Mouse (Mus musculus) gastrocnemius, adult 18-20 months (tissue): ENCODE results near the gene Kazn. TPM values are rescaled to one million over a fixed set of nuclear protein-coding genes. Genes with fewer than 3 reads are reported as not detected.

Experiments used
- DNase-seq: peaks from one replicate; pipeline ENCODE4 v3.0.0; 2021; ENCODE audit warnings: low spot score
- total RNA-seq, 2 experiments: library from RNA; stranded (reverse); gene quantifications; 2 replicates each; pipeline ENCODE4 v1.2.3; 2021

Gene Kazn
- total RNA-seq, 2 experiments from 2014 or later, result 1.6 to 2.5 TPM

GRCm38 (mm10) chr4:142242750-142243383 is 3.7 kb upstream of the Kazn start:
- DNase-seq, result no peak

GRCm38 (mm10) chr4:142242164-142242563 is 3.0 kb upstream of the Kazn start:
- DNase-seq, result no peak

- DNase-seq, result no peak
Measured at GRCm38 (mm10) chr4:142240874-142241273, 1.7 kb upstream of the Kazn start.

DNA sequence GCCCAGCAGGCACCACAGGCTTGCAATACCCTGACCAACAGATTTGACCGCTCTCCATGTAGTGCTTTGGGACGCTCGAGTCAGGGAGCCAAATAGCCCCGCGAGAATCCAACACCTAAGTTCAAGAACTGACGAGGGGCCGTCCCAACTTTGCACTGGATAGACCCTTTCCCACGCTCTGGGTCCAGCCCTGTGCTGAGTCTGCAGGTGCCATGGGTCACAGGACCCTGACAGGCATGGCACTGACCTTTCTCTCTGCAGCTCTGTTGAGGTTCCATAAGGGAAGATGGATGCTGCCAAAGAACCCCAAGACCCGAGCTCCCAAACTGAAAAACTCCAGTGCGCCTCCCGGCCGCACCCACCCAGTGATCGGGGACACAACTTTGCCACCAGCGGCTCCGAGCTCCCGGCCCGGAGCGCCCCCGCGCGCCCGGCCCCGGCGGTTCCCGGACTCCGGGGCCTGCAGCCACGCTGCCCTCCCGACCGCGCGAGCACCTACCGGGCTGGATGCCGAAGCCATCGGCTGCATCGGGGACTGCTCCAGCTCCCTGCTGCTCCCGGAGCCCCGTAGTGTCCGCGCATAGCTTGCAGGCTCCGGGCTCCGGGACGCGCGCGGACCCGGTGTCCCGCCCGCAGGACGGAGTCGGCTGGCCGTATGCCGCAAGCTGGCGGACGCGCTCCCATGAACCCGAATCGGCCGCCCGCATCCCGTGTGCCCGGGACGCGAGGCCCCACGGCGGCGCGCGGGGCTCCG is 538 bp downstream of the Kazn start:
- peak; percentile 36 for DNase-seq

DNA sequence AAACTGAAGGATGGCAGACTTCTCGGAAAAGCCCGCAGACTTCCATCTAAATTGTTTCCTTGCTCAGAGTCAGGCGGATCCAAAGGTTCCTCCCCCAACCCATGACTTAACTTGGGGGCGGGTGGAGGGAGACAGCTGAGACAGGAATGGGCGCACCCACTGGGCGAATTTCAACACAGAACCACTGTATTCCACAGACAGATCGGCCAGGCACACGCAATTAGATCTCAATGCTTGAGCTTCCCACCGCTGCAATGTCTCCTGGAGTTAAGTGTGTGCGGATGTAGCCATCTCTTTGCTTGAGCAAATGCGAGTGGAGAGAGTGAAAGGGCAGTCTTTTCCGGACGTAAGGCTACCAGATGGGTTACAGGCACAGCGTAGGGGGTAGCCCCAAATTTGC is 1.2 kb downstream of the Kazn start:
- DNase-seq, result peak; percentile 43

DNA sequence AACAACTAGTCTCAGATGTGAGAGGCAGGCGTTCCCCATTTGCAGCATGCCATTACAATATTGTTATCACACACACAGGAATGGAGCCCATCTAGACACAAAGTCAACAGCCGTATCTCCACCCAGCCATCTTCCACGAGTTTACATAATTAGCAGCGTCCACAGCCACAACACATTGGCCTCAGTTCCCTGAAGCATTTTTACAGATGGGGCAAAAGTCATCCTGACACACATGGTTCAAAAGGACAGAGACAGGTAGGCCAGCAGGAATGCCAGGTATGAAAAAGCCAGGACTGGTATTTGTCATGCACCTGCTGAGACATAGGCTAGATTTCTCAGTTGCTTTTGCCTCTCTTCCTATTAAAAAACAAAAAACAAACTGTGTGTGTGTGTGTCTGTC is 2.5 kb downstream of the Kazn start:
- no peak for DNase-seq

DNA sequence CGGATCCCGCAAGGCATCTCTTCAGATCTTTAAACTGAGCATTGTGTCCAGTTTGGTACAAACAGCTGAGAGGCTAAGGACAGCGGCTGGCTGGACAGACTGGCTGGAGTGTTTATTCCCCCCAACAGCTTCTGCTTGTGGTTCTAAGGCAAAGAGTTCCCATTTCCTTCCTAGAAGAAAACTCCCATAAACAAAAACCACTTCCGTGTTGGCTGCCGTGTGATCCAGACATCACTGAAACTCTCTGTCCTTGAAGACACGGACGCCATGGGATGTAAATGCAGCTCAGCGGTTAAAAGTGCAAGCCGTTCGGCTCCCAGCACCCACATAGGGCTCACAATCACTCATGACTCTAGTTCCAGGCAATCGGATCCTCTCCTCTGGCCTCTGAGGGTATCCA is 3.8 kb downstream of the Kazn start:
- no peak for DNase-seq

DNA sequence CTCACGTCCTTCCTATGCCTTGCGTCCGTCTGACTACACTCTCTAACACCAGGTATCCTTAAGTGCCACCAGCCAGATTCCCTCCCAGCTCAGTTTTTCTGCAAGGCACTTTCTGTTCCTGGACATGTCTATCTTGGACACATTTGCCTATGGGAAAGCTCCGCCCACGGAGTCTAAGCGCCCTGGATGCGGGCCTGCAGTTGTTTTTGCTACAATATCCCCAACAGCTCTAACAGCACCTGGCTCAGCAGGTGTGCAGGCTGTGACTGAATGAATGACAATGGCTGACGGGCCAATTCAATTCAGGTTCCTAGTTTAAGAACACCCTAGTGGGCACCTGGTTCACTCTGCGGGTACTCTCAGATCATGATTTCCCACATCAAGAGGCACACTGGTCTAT is 4.4 kb downstream of the Kazn start:
- DNase-seq, result no peak

- DNase-seq, result no peak
Measured at GRCm38 (mm10) chr4:142228821-142229575, 10.2 kb downstream of the Kazn start.

DNA sequence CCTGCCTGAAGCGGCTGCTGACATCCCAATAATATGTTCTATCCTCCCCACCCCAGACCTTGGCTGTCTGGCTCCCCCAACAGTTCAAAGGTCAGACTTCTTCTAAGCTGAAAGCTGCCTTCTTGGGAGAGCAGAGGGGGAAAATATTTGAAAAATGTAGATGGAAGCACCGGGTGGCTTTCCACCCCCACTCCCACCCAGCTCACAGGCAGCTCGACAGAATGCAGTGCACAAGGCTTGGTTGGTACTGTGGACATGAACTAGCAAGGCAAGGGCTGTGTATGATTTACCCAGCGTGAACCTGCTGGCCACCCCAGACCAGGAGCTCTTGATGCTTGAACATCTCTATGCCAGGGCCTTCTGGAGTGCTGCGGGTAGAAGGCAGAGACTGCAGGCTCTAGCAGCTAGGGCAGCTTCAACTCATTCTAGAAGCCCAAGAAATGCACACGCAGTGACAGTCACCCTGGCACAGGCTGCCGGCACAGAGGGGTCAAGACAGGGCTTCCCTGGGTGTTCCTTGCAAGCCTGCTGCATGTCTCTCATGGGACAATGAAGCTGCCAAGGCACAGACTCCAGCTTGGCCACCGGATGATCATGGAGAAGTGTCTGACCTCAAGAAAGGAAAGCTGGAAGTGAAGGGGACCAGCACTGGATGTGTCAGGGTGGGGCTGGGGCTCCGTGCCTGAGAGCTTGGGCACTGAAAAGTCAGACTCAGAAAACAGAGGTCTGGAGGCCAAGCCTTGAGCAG is 15.1 kb downstream of the Kazn start:
- no peak for DNase-seq

GRCm38 (mm10) chr4:142222385-142222784 is 16.8 kb downstream of the Kazn start:
- no peak for DNase-seq

GRCm38 (mm10) chr4:142221757-142222072 is 17.5 kb downstream of the Kazn start:
- no peak for DNase-seq

- DNase-seq, result no peak
Measured at GRCm38 (mm10) chr4:142221025-142221756, 18.0 kb downstream of the Kazn start.

DNA sequence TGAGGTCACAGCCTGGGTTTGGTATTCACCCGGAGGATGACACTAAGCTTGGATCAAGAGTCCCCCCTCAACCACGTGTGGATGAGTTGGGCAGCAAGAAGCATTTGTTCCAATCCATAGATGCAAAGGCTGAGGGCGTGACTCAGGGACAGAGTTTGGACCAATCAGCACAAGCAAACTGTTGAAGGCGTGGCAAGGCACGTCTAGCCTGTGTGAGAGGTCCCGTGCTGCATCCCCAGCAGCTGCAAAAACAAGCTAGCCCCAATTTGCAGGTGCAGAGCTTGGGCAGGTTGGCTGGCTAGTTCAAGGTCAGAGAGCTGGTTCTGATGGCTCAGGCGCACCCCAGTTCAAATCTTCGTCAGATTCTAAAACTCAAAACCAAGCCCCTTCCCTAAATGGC is 20.2 kb downstream of the Kazn start:
- DNase-seq, result no peak

- no peak for DNase-seq
Measured at GRCm38 (mm10) chr4:142217048-142217447, 22.2 kb downstream of the Kazn start.

DNA sequence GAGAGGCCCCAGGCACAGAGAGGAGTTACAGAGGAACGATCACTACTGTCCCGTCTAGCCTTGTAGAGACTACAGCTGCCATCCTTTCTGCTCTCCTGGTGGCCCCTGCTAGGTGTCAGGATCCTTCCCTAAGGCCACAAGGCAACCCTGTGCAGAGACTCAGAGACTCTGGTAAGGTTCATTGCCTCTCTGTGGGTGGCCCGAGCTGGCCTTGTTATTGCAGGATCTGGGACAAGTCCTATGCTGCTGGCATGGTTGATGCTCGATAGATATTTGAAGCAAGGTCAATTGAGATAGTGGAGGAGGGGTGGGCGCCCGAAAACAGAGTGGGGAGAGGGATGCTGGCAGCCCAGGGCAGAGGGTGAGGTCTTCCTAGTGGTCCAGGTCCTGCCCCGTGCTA is 23.4 kb downstream of the Kazn start:
- no peak for DNase-seq

- no peak for DNase-seq
Measured at GRCm38 (mm10) chr4:142214532-142214931, 24.7 kb downstream of the Kazn start.

DNA sequence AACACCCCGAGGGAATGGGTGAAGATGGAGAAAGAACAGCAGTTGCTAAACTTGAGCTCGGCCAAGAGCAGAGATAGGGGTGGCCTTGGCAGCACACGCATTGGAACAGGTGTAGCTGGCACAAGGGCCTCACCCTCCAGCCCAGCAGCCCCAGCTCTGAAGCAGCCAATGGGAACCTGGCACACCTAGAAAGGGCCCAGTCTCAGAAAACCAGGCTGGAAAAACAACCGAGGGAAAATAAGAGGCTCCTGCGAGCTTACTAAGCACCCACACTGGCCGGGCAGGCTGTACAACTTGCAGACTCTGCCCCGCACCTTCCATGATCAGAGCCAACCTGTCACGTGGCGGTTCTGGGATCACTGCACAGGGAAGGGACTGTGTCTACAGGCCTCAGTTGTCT is 26.8 kb downstream of the Kazn start:
- DNase-seq, result no peak

- DNase-seq, result no peak
Measured at GRCm38 (mm10) chr4:142209884-142210283, 29.3 kb downstream of the Kazn start.

DNA sequence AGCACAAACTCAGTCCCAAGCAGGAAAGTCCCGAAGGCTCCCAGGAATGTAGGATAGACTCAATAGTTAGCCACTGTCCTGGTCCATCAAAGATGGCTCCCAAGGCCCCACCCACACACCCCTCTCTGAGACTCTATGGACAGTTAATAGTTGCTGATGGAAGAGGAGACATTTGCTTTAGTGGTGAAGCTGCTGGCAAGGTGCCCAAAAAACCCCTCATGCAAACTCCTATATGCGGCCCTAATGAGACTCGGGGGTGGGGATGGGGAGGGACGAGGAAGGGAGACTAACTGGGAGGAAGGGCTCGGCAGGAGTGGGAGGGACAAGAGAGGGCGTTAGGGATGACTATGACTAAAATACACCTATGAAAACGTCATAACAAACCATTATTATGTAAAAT is 29.7 kb downstream of the Kazn start:
- DNase-seq, result no peak

DNA sequence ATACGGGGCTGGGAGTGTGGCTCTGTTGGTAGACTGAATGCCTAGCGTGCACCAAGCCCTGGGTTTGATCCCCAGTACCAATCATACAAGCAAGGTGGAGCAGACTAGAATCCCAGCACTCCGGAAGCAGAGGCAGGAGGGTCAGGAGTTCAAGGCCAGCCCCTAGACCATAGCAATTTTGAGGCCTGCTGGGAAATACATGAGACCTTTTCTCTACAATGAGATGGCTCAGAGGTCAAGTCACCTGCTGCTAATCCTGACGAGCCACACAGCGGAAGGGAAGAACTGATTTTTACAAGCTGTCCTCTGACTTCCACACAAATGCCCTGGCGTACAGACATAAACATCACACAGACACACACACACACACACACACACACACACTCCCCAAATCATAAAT is 33.5 kb downstream of the Kazn start:
- no peak for DNase-seq
